Mouse (Mus musculus): ENCODE data around the gene Nlgn3. TPM values are rescaled to one million over a fixed set of nuclear protein-coding genes. Genes with fewer than 3 reads are reported as not detected.

The Nlgn3 gene
- polyA plus RNA-seq, 1 experiment, result 0.40 TPM

- Histone ChIP-seq H3K36me3 (ENCODE audit: control insufficient read depth, insufficient read depth, low read length) (peaks cover 32% of the 10 kb centered on the region), H3K4me1 (replicated peaks; ENCODE audit: control insufficient read depth, insufficient read depth, low read length) (peaks cover 20% of the 10 kb centered on the region), H3K27ac (ENCODE audit: control insufficient read depth, insufficient read depth, low read length) (peak overlapping the region; percentile 100), H3K27me3 (ENCODE audit: control insufficient read depth, insufficient read depth, low read length) (no peaks in the 10 kb centered on the region), H3K4me3 (ENCODE audit: control insufficient read depth, insufficient read depth, low read length) (peak overlapping the region; percentile 59)
- no peak for DNase-seq
- WGBS, result 36% methylated on average over 6 of the region's 6 CpGs
- TF ChIP-seq POLR2A (IDR thresholded peaks at IDR 0.05; ENCODE audit: control insufficient read depth, extremely low read depth, insufficient read depth, low read length, poor library complexity), result no peak
- no peak for TF ChIP-seq CTCF (IDR thresholded peaks at IDR 0.05; ENCODE audit: borderline replicate concordance, control insufficient read depth, extremely low read depth, insufficient read depth, low read length, poor library complexity)
These were observed 32.3 kb upstream of the Nlgn3 start for GRCm38 (mm10) chrX:101266631-101267030.

- no peak for TF ChIP-seq CTCF (IDR thresholded peaks at IDR 0.05; ENCODE audit: borderline replicate concordance, control insufficient read depth, extremely low read depth, insufficient read depth, low read length, poor library complexity)
- TF ChIP-seq POLR2A (IDR thresholded peaks at IDR 0.05; ENCODE audit: control insufficient read depth, extremely low read depth, insufficient read depth, low read length, poor library complexity), result 0 out of 2 replicates have a peak, but pooled peaks have one; percentile 16
- H3K27me3 ChIP-seq (ENCODE audit: control insufficient read depth, insufficient read depth, low read length), result no peaks in the 10 kb centered on the region
- peaks cover 29% of the 10 kb centered on the region for H3K36me3 ChIP-seq (ENCODE audit: control insufficient read depth, insufficient read depth, low read length)
- peak; percentile 66 for DNase-seq
- peak within 1 kb of the TSS; percentile 94 for H3K4me3 ChIP-seq (ENCODE audit: control insufficient read depth, insufficient read depth, low read length)
- H3K27ac ChIP-seq (ENCODE audit: control insufficient read depth, insufficient read depth, low read length), result peak within 1 kb of the TSS; percentile 100
- WGBS, result 8% methylated on average over 5 of the region's 5 CpGs
- peaks cover 23% of the 10 kb centered on the region for H3K4me1 ChIP-seq (replicated peaks; ENCODE audit: control insufficient read depth, insufficient read depth, low read length)
These were observed 30.8 kb upstream of the Nlgn3 start, which contains the start of gene Il2rg for GRCm38 (mm10) chrX:101268025-101268754. Gene Il2rg (minus strand): TSS chrX:101268255.

- Histone ChIP-seq H3K4me3 (ENCODE audit: control insufficient read depth, insufficient read depth, low read length) (peak within 1 kb of the TSS; percentile 94), H3K4me1 (replicated peaks; ENCODE audit: control insufficient read depth, insufficient read depth, low read length) (peaks cover 23% of the 10 kb centered on the region), H3K36me3 (ENCODE audit: control insufficient read depth, insufficient read depth, low read length) (peaks cover 24% of the 10 kb centered on the region), H3K27ac (ENCODE audit: control insufficient read depth, insufficient read depth, low read length) (peak within 1 kb of the TSS; percentile 100), H3K27me3 (ENCODE audit: control insufficient read depth, insufficient read depth, low read length) (no peaks in the 10 kb centered on the region)
- DNase-seq, result no peak
- TF ChIP-seq CTCF (IDR thresholded peaks at IDR 0.05; ENCODE audit: borderline replicate concordance, control insufficient read depth, extremely low read depth, insufficient read depth, low read length, poor library complexity), result no peak
- TF ChIP-seq POLR2A (IDR thresholded peaks at IDR 0.05; ENCODE audit: control insufficient read depth, extremely low read depth, insufficient read depth, low read length, poor library complexity), result no peak
- 8% methylated on average over 3 of the region's 3 CpGs for WGBS
These were observed 30.2 kb upstream of the Nlgn3 start, which contains the start of gene Gm20489 for GRCm38 (mm10) chrX:101268755-101269124. Gene Gm20489 (minus strand): TSS chrX:101269023.

GRCm38 (mm10) chrX:101273410-101273809, 25.6 kb upstream of the Nlgn3 start:
- peak; percentile 29 for DNase-seq
- peaks cover 18% of the 10 kb centered on the region; the same call in 1 of the 2 replicates for H3K36me3 ChIP-seq (ENCODE audit: control insufficient read depth, insufficient read depth, low read length)
- peak overlapping the region; percentile 91 for H3K4me3 ChIP-seq (ENCODE audit: control insufficient read depth, insufficient read depth, low read length)
- TF ChIP-seq CTCF (IDR thresholded peaks at IDR 0.05; ENCODE audit: borderline replicate concordance, control insufficient read depth, extremely low read depth, insufficient read depth, low read length, poor library complexity) (no peak), POLR2A (IDR thresholded peaks at IDR 0.05; ENCODE audit: control insufficient read depth, extremely low read depth, insufficient read depth, low read length, poor library complexity) (no peak)
- WGBS, result 7% methylated on average over 6 of the region's 6 CpGs
- H3K27ac ChIP-seq (ENCODE audit: control insufficient read depth, insufficient read depth, low read length), result peak overlapping the region; percentile 95
- peaks cover 16% of the 10 kb centered on the region for H3K4me1 ChIP-seq (replicated peaks; ENCODE audit: control insufficient read depth, insufficient read depth, low read length)
- H3K27me3 ChIP-seq (ENCODE audit: control insufficient read depth, insufficient read depth, low read length), result no peaks in the 10 kb centered on the region

- Histone ChIP-seq H3K27ac (ENCODE audit: control insufficient read depth, insufficient read depth, low read length) (peak within 1 kb of the TSS; percentile 95), H3K36me3 (ENCODE audit: control insufficient read depth, insufficient read depth, low read length) (peaks cover 22% of the 10 kb centered on the region; the same call in 1 of the 2 replicates), H3K4me3 (ENCODE audit: control insufficient read depth, insufficient read depth, low read length) (peak within 1 kb of the TSS; percentile 91), H3K4me1 (replicated peaks; ENCODE audit: control insufficient read depth, insufficient read depth, low read length) (peaks cover 12% of the 10 kb centered on the region), H3K27me3 (ENCODE audit: control insufficient read depth, insufficient read depth, low read length) (no peaks in the 10 kb centered on the region)
- under 1% methylated on average over 53 of the region's 54 CpGs for WGBS
- no peak for TF ChIP-seq CTCF (IDR thresholded peaks at IDR 0.05; ENCODE audit: borderline replicate concordance, control insufficient read depth, extremely low read depth, insufficient read depth, low read length, poor library complexity)
- TF ChIP-seq POLR2A (IDR thresholded peaks at IDR 0.05; ENCODE audit: control insufficient read depth, extremely low read depth, insufficient read depth, low read length, poor library complexity), result peak; percentile 46
- peak; percentile 86 for DNase-seq
These were observed 24.9 kb upstream of the Nlgn3 start, which contains the start of gene Med12 for GRCm38 (mm10) chrX:101273875-101274738. Gene Med12 (plus strand): TSS chrX:101274030.

- Histone ChIP-seq H3K4me1 (replicated peaks; ENCODE audit: control insufficient read depth, insufficient read depth, low read length) (no peaks in the 10 kb centered on the region), H3K36me3 (ENCODE audit: control insufficient read depth, insufficient read depth, low read length) (peaks cover 52% of the 10 kb centered on the region)
- 94% methylated on average over 6 of the region's 6 CpGs for WGBS
These were observed 16.2 kb upstream of the Nlgn3 start for GRCm38 (mm10) chrX:101282813-101283212.

More at GRCm38 (mm10) chrX:101282813-101283212, 16.2 kb upstream of the Nlgn3 start:
- no peak overlapping the region for H3K27ac ChIP-seq (ENCODE audit: control insufficient read depth, insufficient read depth, low read length)
- no peak overlapping the region for H3K4me3 ChIP-seq (ENCODE audit: control insufficient read depth, insufficient read depth, low read length)
- TF ChIP-seq CTCF (IDR thresholded peaks at IDR 0.05; ENCODE audit: borderline replicate concordance, control insufficient read depth, extremely low read depth, insufficient read depth, low read length, poor library complexity) (no peak), POLR2A (IDR thresholded peaks at IDR 0.05; ENCODE audit: control insufficient read depth, extremely low read depth, insufficient read depth, low read length, poor library complexity) (no peak)
- H3K27me3 ChIP-seq (ENCODE audit: control insufficient read depth, insufficient read depth, low read length), result no peaks in the 10 kb centered on the region
- DNase-seq, result no peak

Data from thymus, adult 2 months (tissue).